14 mouse cellular contexts compared by ENCODE assay signal in the genomic region with DNA sequence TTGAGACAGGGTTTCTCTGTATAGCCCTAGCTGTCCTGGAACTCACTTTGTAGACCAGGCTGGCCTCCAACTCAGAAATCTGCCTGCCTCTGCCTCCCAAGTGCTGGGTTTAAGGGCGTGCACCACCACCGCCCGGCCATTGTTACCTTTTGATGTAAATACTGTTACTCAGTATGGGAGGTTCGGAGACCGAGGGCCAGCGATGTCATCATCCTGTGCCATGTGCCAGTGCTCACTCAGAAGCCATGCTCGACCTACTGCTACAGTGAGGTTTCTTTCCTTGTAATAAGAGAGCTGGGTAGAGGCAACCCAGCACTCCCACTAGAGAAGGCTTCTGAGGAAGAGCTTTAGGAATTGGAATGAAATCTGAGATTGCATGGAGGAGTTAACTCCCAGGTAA.
DNase-seq lines count a peak whose midpoint lies in the region; ATAC-seq lines count a peak whose summit lies in the region.
"Had no signal": no experiment of that assay in that cellular context is flagged by ENCODE, and none has a peak within 500 bp of the region (broad histone marks: within the 10 kb centered on the region; RNA-seq: fewer than 3 reads in every experiment).

No protein-coding gene starts in this region.

- WGBS in kidney, embryonic 15.5 days, result 78% methylated on average over 7 of the region's 7 CpGs
- WGBS in kidney, embryonic 14.5 days, result 85% methylated on average over 7 of the region's 7 CpGs
- WGBS in hindbrain, embryonic 14.5 days, result 95% methylated on average over 7 of the region's 7 CpGs

- H3K27ac ChIP-seq in kidney, embryonic 15.5 days, result 0 out of 2 replicates have a peak overlapping the region, but pooled peaks have one; percentile 13
- no peak overlapping the region for H3K27ac ChIP-seq in kidney, embryonic 14.5 days (ENCODE audit: low read depth, low read length)
- no peak overlapping the region for H3K27ac ChIP-seq in hindbrain, embryonic 14.5 days
- H3K27ac ChIP-seq: forebrain, embryonic 13.5 days; layer of hippocampus, adult 2 months had no signal

- H3K4me2 ChIP-seq in kidney, embryonic 15.5 days, result no peak overlapping the region
- H3K4me2 ChIP-seq in kidney, embryonic 14.5 days (replicated peaks; ENCODE audit: low read depth, low read length), result no peak overlapping the region
- no peak overlapping the region for H3K4me2 ChIP-seq in hindbrain, embryonic 14.5 days (replicated peaks)
- H3K4me2 ChIP-seq: forebrain, embryonic 13.5 days; heart, embryonic 12.5 days had no signal

- no peaks in the 10 kb centered on the region for H3K36me3 ChIP-seq in kidney, embryonic 15.5 days
- H3K36me3 ChIP-seq in kidney, embryonic 14.5 days (ENCODE audit: control insufficient read depth, insufficient read depth, low read length), result no peaks in the 10 kb centered on the region
- no peaks in the 10 kb centered on the region for H3K36me3 ChIP-seq in splenic B cell, adult 2 months (ENCODE audit: control insufficient read depth, insufficient read depth, low read length, poor library complexity, severe bottlenecking)
- H3K36me3 ChIP-seq in hindbrain, embryonic 14.5 days (replicated peaks; ENCODE audit: control insufficient read depth, insufficient read depth), result no peaks in the 10 kb centered on the region
- H3K36me3 ChIP-seq: heart, embryonic 12.5 days had no signal

- H3K9ac ChIP-seq in kidney, embryonic 15.5 days, result no peak overlapping the region
- no peak overlapping the region for H3K9ac ChIP-seq in kidney, embryonic 14.5 days (ENCODE audit: low read depth, low read length)
- no peak overlapping the region for H3K9ac ChIP-seq in hindbrain, embryonic 14.5 days
- H3K9ac ChIP-seq: forebrain, embryonic 13.5 days; heart, embryonic 12.5 days had no signal

- H3K9me3 ChIP-seq in kidney, embryonic 15.5 days (replicated peaks), result no peaks in the 10 kb centered on the region
- H3K9me3 ChIP-seq in kidney, embryonic 14.5 days (ENCODE audit: control insufficient read depth, low read length), result peaks cover 2% of the 10 kb centered on the region; the same call in 1 of the 2 replicates
- no peaks in the 10 kb centered on the region for H3K9me3 ChIP-seq in hindbrain, embryonic 14.5 days (ENCODE audit: control insufficient read depth, low read length)
- H3K9me3 ChIP-seq: forebrain, embryonic 13.5 days had no signal

- no peak for ATAC-seq in kidney, embryonic 15.5 days (replicated peaks; ENCODE audit: low FRiP score)
- no peak for ATAC-seq in kidney, embryonic 14.5 days (ENCODE audit: low FRiP score, low TSS enrichment)
- no peak for ATAC-seq in hindbrain, embryonic 14.5 days (ENCODE audit: low FRiP score)
- ATAC-seq: forebrain, embryonic 13.5 days had no signal

- 0 out of 2 replicates have a peak, but pooled peaks cover 2% of the 10 kb centered on the region for H3K4me1 ChIP-seq in kidney, embryonic 15.5 days
- H3K4me1 ChIP-seq in kidney, embryonic 14.5 days (ENCODE audit: control insufficient read depth, insufficient read depth, low read length), result no peaks in the 10 kb centered on the region
- H3K4me1 ChIP-seq in hindbrain, embryonic 14.5 days (replicated peaks; ENCODE audit: control insufficient read depth, insufficient read depth, low read length), result no peaks in the 10 kb centered on the region
- H3K4me1 ChIP-seq: heart, embryonic 12.5 days had no signal

- H3K27me3 ChIP-seq in kidney, embryonic 15.5 days, result no peaks in the 10 kb centered on the region
- no peaks in the 10 kb centered on the region for H3K27me3 ChIP-seq in kidney, embryonic 14.5 days (ENCODE audit: control insufficient read depth, insufficient read depth, low read length)
- H3K27me3 ChIP-seq in splenic B cell, adult 2 months (ENCODE audit: control insufficient read depth, insufficient read depth, low read length, poor library complexity, severe bottlenecking), result no peaks in the 10 kb centered on the region
- no peaks in the 10 kb centered on the region for H3K27me3 ChIP-seq in hindbrain, embryonic 14.5 days (ENCODE audit: control insufficient read depth, insufficient read depth, low read length)
- H3K27me3 ChIP-seq: forebrain, embryonic 13.5 days; heart, embryonic 12.5 days had no signal

- no peak overlapping the region for H3K4me3 ChIP-seq in kidney, embryonic 15.5 days (replicated peaks)
- H3K4me3 ChIP-seq in kidney, embryonic 14.5 days (ENCODE audit: low read length), result no peak overlapping the region
- no peak overlapping the region for H3K4me3 ChIP-seq in hindbrain, embryonic 14.5 days (replicated peaks; ENCODE audit: low read length)
- H3K4me3 ChIP-seq: forebrain, embryonic 13.5 days; heart, embryonic 12.5 days; layer of hippocampus, adult 2 months had no signal

- peak; percentile 23 to 40 for DNase-seq in CD8-positive naive resting alpha-beta T cell, adult 2 months (ENCODE audit: low read depth in 2 of 2, low spot score in 2 of 2)
- peak; percentile 38 for DNase-seq in ZHBTc4 (ENCODE audit: low read depth, low spot score)
- peak; percentile 20 for DNase-seq in splenic B cell, adult 2 months (ENCODE audit: low read depth, low spot score)
- no peak for DNase-seq in hindbrain, embryonic 14.5 days (ENCODE audit: low spot score)
- DNase-seq in cerebellum, adult 9-11 months, result no peak
- no peak for DNase-seq in testis, postnatal 10 days (ENCODE audit: low spot score)
- DNase-seq: cerebellum, adult 9-10 months; retina, postnatal 1 day; right cerebral cortex, postnatal 4 days had no signal

Comparison
In these comparisons a context has a peak if more than half of its experiments do, and no peak if none do; other contexts are left out.
1. DNase-seq: peak in CD8-positive naive resting alpha-beta T cell, adult 2 months (2 of 2), ZHBTc4 (single experiment) and splenic B cell, adult 2 months (single experiment); none in hindbrain, embryonic 14.5 days (single experiment), cerebellum, adult 9-11 months (single experiment) and testis, postnatal 10 days (single experiment).